Mouse (Mus musculus): ENCODE measurements around the gene Cntnap2. TPM values are rescaled to one million over a fixed set of nuclear protein-coding genes. Genes with fewer than 3 reads are reported as not detected.

Gene Cntnap2
- polyA plus RNA-seq, 1 experiment = not detected

DNA sequence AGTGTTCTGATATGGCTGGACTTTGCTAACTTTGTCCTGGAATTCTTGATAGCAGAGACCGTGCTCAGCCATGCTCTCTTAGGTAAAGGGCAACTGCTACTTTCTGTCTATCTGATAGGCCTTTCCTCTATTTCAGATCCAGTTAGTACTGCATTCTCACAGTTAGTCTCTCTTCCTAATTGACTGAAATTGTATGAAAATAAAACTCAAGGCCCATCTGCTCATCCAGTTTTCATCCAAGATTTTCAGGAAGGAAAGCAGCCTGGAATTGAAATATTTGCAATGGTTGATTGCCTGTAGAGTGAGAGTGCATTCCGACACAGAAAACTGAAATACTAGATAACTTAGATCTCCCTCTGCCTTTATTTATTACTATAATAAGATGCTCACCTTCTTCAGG is 589.3 kb downstream of the Cntnap2 start:
- Histone ChIP-seq H3ac (ENCODE audit: control insufficient read depth, insufficient read length) (no peak overlapping the region), H3K79me2 (ENCODE audit: control insufficient read depth, insufficient read depth) (no peaks in the 10 kb centered on the region), H3K4me3 (no peak overlapping the region)

DNA sequence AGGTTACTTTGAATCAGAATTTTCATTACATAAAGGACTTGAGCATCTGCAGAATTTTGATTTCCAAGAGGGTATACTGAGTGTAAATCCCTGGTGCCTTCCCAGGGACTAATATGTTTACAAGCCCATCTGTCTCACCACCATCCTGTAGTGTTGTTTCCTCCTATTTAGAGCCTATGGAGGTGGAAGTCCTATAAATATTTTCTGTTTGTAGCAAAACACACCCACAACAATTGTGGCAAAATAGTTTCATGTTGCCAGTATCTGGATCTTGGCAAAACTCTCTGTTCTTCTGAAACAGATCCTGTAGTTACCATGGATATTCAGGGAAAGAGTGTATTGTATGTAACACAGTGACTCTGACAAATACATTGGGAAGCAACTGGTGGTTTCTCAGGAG is 641.1 kb downstream of the Cntnap2 start:
- Histone ChIP-seq H3K36me3 (ENCODE audit: control insufficient read depth, insufficient read depth) (no peaks in the 10 kb centered on the region), H3K4me2 (ENCODE audit: low read depth) (no peak overlapping the region), H3ac (ENCODE audit: control insufficient read depth, insufficient read length) (no peak overlapping the region), H3K27me3 (ENCODE audit: control insufficient read depth, insufficient read depth, insufficient read length) (no peaks in the 10 kb centered on the region), H3K4me3 (no peak overlapping the region), H3K79me2 (ENCODE audit: control insufficient read depth, insufficient read depth) (no peaks in the 10 kb centered on the region)
- TF ChIP-seq REST (IDR thresholded peaks at IDR 0.05; ENCODE audit: insufficient read depth, insufficient read length) = no peak
- TF ChIP-seq CEBPB (IDR thresholded peaks at IDR 0.05; ENCODE audit: insufficient read depth, poor library complexity, severe bottlenecking) = no peak
- no peak for TF ChIP-seq MYOG (IDR thresholded peaks at IDR 0.05; ENCODE audit: control insufficient read depth in 1 of 3, insufficient read depth in 1 of 3, insufficient read length in 2 of 3, low read depth in 2 of 3)
- no peak for TF ChIP-seq E2F4 (IDR thresholded peaks at IDR 0.05; ENCODE audit: insufficient read depth)
- no peak for TF ChIP-seq MAX (IDR thresholded peaks at IDR 0.05; ENCODE audit: low read depth)
- TF ChIP-seq SRF (IDR thresholded peaks at IDR 0.05; ENCODE audit: control insufficient read depth, insufficient read length, low read depth) = no peak
- TF ChIP-seq POLR2AphosphoS2 (IDR thresholded peaks at IDR 0.05; ENCODE audit: insufficient read length, low read depth) = no peak
- TF ChIP-seq USF1 (IDR thresholded peaks at IDR 0.05; ENCODE audit: low read depth) = no peak
- no peak for TF ChIP-seq MYOD1 (IDR thresholded peaks at IDR 0.05; ENCODE audit: control insufficient read depth in 1 of 3, insufficient read length in 2 of 3, low read depth in 2 of 3)

More for the DNA sequence above, 589.3 kb downstream of the Cntnap2 start:
- no peaks in the 10 kb centered on the region for H3K36me3 ChIP-seq (ENCODE audit: control insufficient read depth, insufficient read depth)
- no peak overlapping the region for H3K4me2 ChIP-seq (ENCODE audit: low read depth)
- TF ChIP-seq E2F4 (IDR thresholded peaks at IDR 0.05; ENCODE audit: insufficient read depth) (no peak), POLR2A (IDR thresholded peaks at IDR 0.05; ENCODE audit: insufficient read length, low read depth) (no peak), SRF (IDR thresholded peaks at IDR 0.05; ENCODE audit: control insufficient read depth, insufficient read length, low read depth) (no peak), POLR2AphosphoS2 (IDR thresholded peaks at IDR 0.05; ENCODE audit: insufficient read length, low read depth) (no peak), TCF12 (IDR thresholded peaks at IDR 0.05; ENCODE audit: insufficient read depth, poor library complexity, severe bottlenecking) (no peak), TCF3 (IDR thresholded peaks at IDR 0.05; ENCODE audit: insufficient read length, low read depth) (no peak), REST (IDR thresholded peaks at IDR 0.05; ENCODE audit: insufficient read depth, insufficient read length) (no peak), MYOG (IDR thresholded peaks at IDR 0.05; ENCODE audit: control insufficient read depth in 1 of 3, insufficient read depth in 1 of 3, insufficient read length in 2 of 3, low read depth in 2 of 3) (no peak), USF1 (IDR thresholded peaks at IDR 0.05; ENCODE audit: low read depth) (no peak), MYOD1 (IDR thresholded peaks at IDR 0.05; ENCODE audit: control insufficient read depth in 1 of 3, insufficient read length in 2 of 3, low read depth in 2 of 3) (no peak), CEBPB (IDR thresholded peaks at IDR 0.05; ENCODE audit: insufficient read depth, poor library complexity, severe bottlenecking) (no peak), MAX (IDR thresholded peaks at IDR 0.05; ENCODE audit: low read depth) (no peak)
- H3K27me3 ChIP-seq (ENCODE audit: control insufficient read depth, insufficient read depth, insufficient read length) = no peaks in the 10 kb centered on the region

DNA sequence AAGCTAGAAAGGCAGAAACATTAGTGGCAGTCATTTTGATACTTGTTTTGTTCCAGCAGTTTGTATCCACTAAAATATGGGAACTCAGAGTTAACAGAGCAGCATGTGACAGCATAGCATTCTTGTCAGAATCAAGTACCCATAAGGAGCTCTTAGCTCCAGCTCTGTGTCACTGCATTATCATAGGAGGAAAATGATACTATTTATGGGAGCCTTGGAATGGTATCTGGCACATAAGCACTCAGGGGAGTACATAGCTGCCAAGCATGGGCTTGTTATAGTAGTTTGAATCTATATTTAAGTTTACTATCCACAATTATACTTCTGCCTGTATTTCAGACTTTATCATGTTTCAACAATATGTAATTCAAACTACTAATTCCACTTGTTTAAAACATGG is 732.5 kb downstream of the Cntnap2 start:
- H3K4me2 ChIP-seq (ENCODE audit: low read depth) = no peak overlapping the region
- TF ChIP-seq CEBPB (IDR thresholded peaks at IDR 0.05; ENCODE audit: insufficient read depth, poor library complexity, severe bottlenecking) = no peak
- TF ChIP-seq USF1 (IDR thresholded peaks at IDR 0.05; ENCODE audit: low read depth) = no peak
- no peak for TF ChIP-seq E2F4 (IDR thresholded peaks at IDR 0.05; ENCODE audit: insufficient read depth)
- no peak for TF ChIP-seq TCF3 (IDR thresholded peaks at IDR 0.05; ENCODE audit: insufficient read length, low read depth)
- TF ChIP-seq MYOD1 (IDR thresholded peaks at IDR 0.05; ENCODE audit: control insufficient read depth in 1 of 3, insufficient read length in 2 of 3, low read depth in 2 of 3) = no peak
- no peak for TF ChIP-seq MAX (IDR thresholded peaks at IDR 0.05; ENCODE audit: low read depth)
- TF ChIP-seq POLR2AphosphoS2 (IDR thresholded peaks at IDR 0.05; ENCODE audit: insufficient read length, low read depth) = no peak
- no peak for TF ChIP-seq MYOG (IDR thresholded peaks at IDR 0.05; ENCODE audit: control insufficient read depth in 1 of 3, insufficient read depth in 1 of 3, insufficient read length in 2 of 3, low read depth in 2 of 3)
- no peak for TF ChIP-seq SRF (IDR thresholded peaks at IDR 0.05; ENCODE audit: control insufficient read depth, insufficient read length, low read depth)
- no peak for TF ChIP-seq REST (IDR thresholded peaks at IDR 0.05; ENCODE audit: insufficient read depth, insufficient read length)
- no peak for TF ChIP-seq TCF12 (IDR thresholded peaks at IDR 0.05; ENCODE audit: insufficient read depth, poor library complexity, severe bottlenecking)
- no peak for TF ChIP-seq POLR2A (IDR thresholded peaks at IDR 0.05; ENCODE audit: insufficient read length, low read depth)

DNA sequence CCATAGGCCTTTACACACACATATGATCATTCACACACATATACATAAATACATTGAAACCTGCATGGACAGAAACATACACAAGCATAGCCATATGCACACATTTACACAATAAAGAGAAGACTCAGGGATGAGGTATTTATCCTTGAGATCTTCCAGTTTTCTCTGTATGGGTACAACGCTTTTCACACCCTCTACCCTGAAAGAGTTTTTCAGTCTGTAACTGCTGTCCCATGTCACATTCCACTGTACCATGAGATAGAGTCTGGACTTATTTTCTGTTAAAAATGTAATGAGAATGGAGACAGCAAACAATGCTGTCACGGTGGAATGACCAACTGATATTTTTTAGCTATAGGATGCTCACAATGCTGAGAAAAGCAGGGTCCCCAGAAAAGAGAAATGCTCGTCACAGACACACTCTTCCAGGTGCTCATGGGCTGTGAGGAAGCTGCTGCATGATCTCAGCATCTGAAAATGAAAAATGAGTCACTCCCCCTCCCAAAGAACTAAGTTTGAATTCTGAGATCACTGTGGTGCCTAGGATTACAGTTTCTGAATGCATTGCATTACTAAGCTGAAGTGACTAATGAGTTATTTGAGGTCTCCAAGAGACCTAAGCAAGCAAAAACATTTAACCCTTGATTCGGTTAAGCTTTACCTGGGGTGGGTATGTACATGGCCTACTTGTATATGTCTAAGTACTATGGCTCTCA is 782.6 kb downstream of the Cntnap2 start:
- H3ac ChIP-seq (ENCODE audit: control insufficient read depth, insufficient read length) = no peak overlapping the region
- no peaks in the 10 kb centered on the region for H3K79me2 ChIP-seq (ENCODE audit: control insufficient read depth, insufficient read depth)
- H3K4me2 ChIP-seq (ENCODE audit: low read depth) = no peak overlapping the region
- no peaks in the 10 kb centered on the region for H3K27me3 ChIP-seq (ENCODE audit: control insufficient read depth, insufficient read depth, insufficient read length)
- H3K4me3 ChIP-seq = no peak overlapping the region
- TF ChIP-seq POLR2AphosphoS2 (IDR thresholded peaks at IDR 0.05; ENCODE audit: insufficient read length, low read depth) (no peak), REST (IDR thresholded peaks at IDR 0.05; ENCODE audit: insufficient read depth, insufficient read length) (no peak), CEBPB (IDR thresholded peaks at IDR 0.05; ENCODE audit: insufficient read depth, poor library complexity, severe bottlenecking) (no peak), TCF3 (IDR thresholded peaks at IDR 0.05; ENCODE audit: insufficient read length, low read depth) (no peak), MYOD1 (IDR thresholded peaks at IDR 0.05; ENCODE audit: control insufficient read depth in 1 of 3, insufficient read length in 2 of 3, low read depth in 2 of 3) (no peak), E2F4 (IDR thresholded peaks at IDR 0.05; ENCODE audit: insufficient read depth) (no peak), MYOG (IDR thresholded peaks at IDR 0.05; ENCODE audit: control insufficient read depth in 1 of 3, insufficient read depth in 1 of 3, insufficient read length in 2 of 3, low read depth in 2 of 3) (no peak), TCF12 (IDR thresholded peaks at IDR 0.05; ENCODE audit: insufficient read depth, poor library complexity, severe bottlenecking) (no peak), POLR2A (IDR thresholded peaks at IDR 0.05; ENCODE audit: insufficient read length, low read depth) (no peak), MAX (IDR thresholded peaks at IDR 0.05; ENCODE audit: low read depth) (no peak)
- no peaks in the 10 kb centered on the region for H3K36me3 ChIP-seq (ENCODE audit: control insufficient read depth, insufficient read depth)

More for the DNA sequence above, 732.5 kb downstream of the Cntnap2 start:
- H3K36me3 ChIP-seq (ENCODE audit: control insufficient read depth, insufficient read depth) = no peaks in the 10 kb centered on the region
- no peak overlapping the region for H3K4me3 ChIP-seq
- H3K79me2 ChIP-seq (ENCODE audit: control insufficient read depth, insufficient read depth) = no peaks in the 10 kb centered on the region
- H3ac ChIP-seq (ENCODE audit: control insufficient read depth, insufficient read length) = no peak overlapping the region
- no peaks in the 10 kb centered on the region for H3K27me3 ChIP-seq (ENCODE audit: control insufficient read depth, insufficient read depth, insufficient read length)
